Mouse (Mus musculus): ENCODE measurements around the gene Donson.

Donson gene

DNA sequence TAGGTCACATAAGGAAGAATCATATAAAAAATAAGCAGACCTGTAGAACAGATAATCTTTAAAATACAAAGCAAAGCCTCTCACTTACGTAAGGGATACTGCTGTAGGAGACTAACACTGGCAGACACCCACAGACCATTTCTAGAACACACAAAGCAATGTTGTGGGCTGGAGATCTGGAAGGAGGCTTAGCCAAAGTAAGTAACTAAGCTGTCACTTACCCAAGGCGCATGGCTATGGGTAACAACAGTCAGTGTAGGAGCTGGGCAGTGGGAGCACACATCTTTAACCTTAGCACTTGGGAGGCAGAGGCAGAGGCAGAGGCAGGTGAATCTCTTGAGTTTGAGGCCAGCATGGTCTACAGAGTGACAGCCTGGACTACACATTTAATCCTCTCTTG, 48.9 kb downstream of the Donson start:
- no peak for DNase-seq

GRCm38 (mm10) chr16:91639161-91639560, 49.4 kb downstream of the Donson start:
- DNase-seq: no peak

DNA sequence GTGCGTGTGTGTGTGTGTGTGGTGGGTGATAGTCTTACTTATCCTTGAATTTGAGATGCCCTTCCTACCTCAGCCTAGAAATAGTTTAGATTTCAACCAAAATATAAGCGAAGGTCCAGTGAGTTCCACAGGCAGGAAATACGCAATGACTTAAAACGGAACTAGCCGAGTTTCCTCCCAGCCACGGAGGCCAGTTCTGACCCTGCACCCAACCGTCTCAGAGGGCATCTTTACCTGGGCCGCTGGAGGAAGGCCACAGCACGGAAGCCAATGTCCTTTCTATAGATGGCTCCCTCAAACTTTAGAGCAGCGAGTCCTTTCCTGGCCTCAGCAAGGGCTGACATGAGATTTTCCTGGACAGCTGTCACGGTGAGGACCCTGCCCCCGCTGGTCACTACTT, 54.9 kb downstream of the Donson start:
- no peak for DNase-seq

DNA sequence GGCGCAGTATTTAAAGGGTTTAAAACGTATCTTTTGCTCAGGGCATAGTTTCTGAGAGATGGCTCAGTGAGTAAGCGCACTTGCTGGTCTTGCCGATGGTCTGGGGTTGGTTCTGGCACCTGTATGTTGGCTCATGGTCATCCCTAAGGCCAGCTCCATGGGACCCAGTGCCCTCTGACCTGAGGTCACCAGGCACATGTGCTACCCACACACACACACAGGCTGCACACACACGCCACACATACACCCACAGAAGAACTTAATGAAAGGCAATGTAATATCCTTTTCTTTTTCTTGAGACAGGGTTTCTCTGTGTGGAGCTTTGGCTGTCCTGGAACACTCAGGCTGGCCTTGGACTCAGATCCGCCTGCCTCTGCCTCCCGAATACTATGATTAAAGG, 55.6 kb downstream of the Donson start:
- no peak for DNase-seq

DNA sequence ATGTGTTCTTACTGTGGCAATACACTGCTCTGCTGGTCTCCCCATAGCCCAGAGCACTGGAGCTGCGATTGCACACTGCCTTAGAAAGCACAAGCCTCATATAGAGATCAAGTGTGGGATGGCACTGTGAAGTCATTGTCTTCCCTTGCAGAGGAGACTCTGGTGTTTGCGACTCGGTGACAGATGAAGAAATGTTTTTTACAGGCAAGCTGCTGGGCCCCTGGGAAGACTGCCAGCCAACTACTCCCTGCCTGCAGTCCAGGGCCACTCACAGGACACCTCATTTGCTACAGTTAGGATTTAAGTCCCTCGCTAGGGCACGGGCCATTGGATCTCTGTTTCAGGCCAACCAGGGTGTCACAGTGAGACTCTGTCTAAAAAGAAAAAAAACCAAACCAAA, 56.1 kb downstream of the Donson start:
- peak in 1 of 2 experiments; percentile 27 for DNase-seq

DNA sequence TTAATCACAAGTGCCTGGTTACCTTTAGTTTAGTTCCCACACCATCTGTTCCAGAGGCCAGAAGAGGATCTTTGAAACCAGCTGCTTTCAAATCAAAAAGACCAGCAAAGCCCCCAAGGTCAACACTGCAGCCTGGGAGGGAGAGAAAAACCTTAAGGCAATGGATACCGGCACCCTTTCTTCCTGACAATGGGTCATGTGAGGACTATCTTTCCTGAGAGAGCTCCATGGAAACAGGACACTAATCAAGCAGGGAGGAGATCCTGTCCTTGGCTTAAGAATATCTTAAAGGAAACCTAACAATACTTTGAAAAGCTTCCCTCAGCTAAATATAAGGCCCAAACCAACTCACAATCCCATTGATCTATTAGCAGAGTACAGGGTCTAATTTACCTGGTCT, 58.0 kb downstream of the Donson start:
- no peak for DNase-seq

GRCm38 (mm10) chr16:91629749-91630148, 58.8 kb downstream of the Donson start:
- no peak for DNase-seq

DNA sequence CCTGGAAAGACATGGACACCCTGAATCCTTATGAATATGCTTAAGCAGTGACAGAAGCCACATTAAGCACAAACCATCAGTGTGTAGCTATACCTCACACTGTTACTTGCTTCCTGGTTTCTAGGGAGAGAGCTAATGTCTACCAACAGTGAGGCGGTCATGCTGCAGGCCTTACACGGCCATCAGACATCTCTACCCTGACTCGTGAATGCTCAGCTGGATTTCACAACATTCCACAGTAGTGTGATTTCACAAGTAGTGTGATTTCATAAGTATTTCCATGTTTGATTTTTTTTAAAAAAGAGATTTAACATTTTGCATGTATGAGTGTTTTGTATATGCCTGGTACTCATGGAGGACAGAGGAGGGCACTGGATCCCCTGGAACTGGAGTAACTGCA, 59.9 kb downstream of the Donson start:
- no peak for DNase-seq

DNA sequence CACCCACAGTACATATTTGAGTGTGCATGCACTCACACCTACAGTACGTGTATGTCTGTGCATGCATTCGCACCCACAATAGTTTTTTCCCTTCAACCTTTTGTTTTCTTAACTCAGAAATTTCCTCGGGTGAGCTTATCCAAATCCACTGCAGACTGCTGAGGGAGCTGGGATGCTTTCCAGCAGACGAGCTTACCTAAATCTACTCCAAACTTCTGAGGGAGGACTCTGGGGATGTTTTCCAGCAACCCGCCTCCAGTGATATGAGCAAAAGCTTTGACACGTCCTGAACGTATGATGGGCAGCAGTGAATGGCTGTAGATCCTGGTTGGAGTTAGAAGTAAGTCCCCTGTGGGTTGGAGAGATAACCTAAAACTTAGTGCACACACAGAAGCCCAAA, 60.7 kb downstream of the Donson start:
- DNase-seq: no peak
